Mouse (Mus musculus) Patski (cell line): ENCODE measurements around the gene Sla2. TPM values are rescaled to one million over a fixed set of nuclear protein-coding genes. Genes with fewer than 3 reads are reported as not detected.
"Not testable (repeated sequence)": the region's sequence is repeated elsewhere in the genome, so short reads cannot be mapped to it uniquely, and the experiment has no call there.

Source experiments
- ATAC-seq: fragments of 100-300 bp; one replicate; pipeline ENCODE4 v1.8.0; 2021
- CTCF ChIA-PET: fragments of 350-600 bp; sonication (Branson Sonifier 250); formaldehyde crosslinking; loops from one replicate; lab custom pipeline; 2022; ENCODE audit warnings: inconsistent platforms; lab: Charles Lee
- POLR2A ChIA-PET: fragments of 350-600 bp; sonication (Branson Sonifier 250); formaldehyde crosslinking; loops from one replicate; lab custom pipeline; 2022; ENCODE audit warnings: antibody characterized with exemption, inconsistent platforms; lab: Charles Lee
- DNase-seq: peaks from one replicate; pipeline ENCODE4 v3.0.0-alpha.2; 2011; ENCODE audit warnings: low read depth, low spot score
- H3K27me3 ChIP-seq: fragments of 371-371 bp; one replicate; pipeline ENCODE4 v1.5.1; 2021
- CTCF ChIP-seq: fragments of 100-300 bp; IDR thresholded peaks from one replicate; pipeline ENCODE4 v1.5.1; 2021
- in situ Hi-C: fragments of 300-500 bp; cut with MboI; formaldehyde crosslinking; loops from 3 replicates; pipeline ENCODE4 v1.11.1; 2018; ENCODE audit warnings: low pct_unique_long_range_greater_than_20kb, mixed read lengths
- polyA plus RNA-seq: library from polyadenylated mRNA; unstranded; gene quantifications from one replicate; pipeline ENCODE4 v1.2.3, GENCODE M21; 2021

Gene Sla2
- polyA plus RNA-seq = 0.09 TPM

GRCm38 (mm10) chr2:156887017-156887416 is at the start of gene Sla2:
Gene Sla2, minus strand, starts transcription at chr2:156887192.
- no peak for TF ChIP-seq CTCF
- POLR2A ChIA-PET = no interaction called here
- CTCF ChIA-PET = interaction anchor here (0.9 to 1.1 kb wide), 2 partner anchors 18 to 109 kb away, joined by 3 read pairs; no protein-coding TSS in a partner anchor
- DNase-seq = no peak
- ATAC-seq = no peak
- no peaks in the 10 kb centered on the region for H3K27me3 ChIP-seq
- in situ Hi-C loops = no loop called here

GRCm38 (mm10) chr2:156935005-156935404 is 48.0 kb upstream of the Sla2 start:
- DNase-seq (no peak), ATAC-seq (no peak)
- in situ Hi-C loops = no loop called here
- CTCF ChIA-PET = no interaction called here
- POLR2A ChIA-PET = no interaction called here
- TF ChIP-seq CTCF = no peak
- H3K27me3 ChIP-seq = no peaks in the 10 kb centered on the region

- DNase-seq = no peak
- no peaks in the 10 kb centered on the region for H3K27me3 ChIP-seq
- TF ChIP-seq CTCF = no peak
- ATAC-seq = no peak
- in situ Hi-C loops = no loop called here
- ChIA-PET CTCF (no interaction called here), POLR2A (interaction anchor here (0.6 kb wide), 1 partner anchor 138 kb away, joined by 3 read pairs; no protein-coding TSS in a partner anchor)
These were observed 46.4 kb upstream of the Sla2 start for GRCm38 (mm10) chr2:156933426-156933825.

GRCm38 (mm10) chr2:156931421-156931820 is 44.4 kb upstream of the Sla2 start:
- TF ChIP-seq CTCF = no peak
- DNase-seq (no peak), ATAC-seq (no peak)
- ChIA-PET CTCF (no interaction called here), POLR2A (no interaction called here)
- in situ Hi-C loops = no loop called here
- no peaks in the 10 kb centered on the region for H3K27me3 ChIP-seq

GRCm38 (mm10) chr2:156930549-156930948 is 43.6 kb upstream of the Sla2 start:
- in situ Hi-C loops = no loop called here
- ChIA-PET CTCF (no interaction called here), POLR2A (no interaction called here)
- DNase-seq (no peak), ATAC-seq (no peak)
- no peak for TF ChIP-seq CTCF
- no peaks in the 10 kb centered on the region for H3K27me3 ChIP-seq

- ATAC-seq (no peak), DNase-seq (no peak)
- TF ChIP-seq CTCF = no peak
- in situ Hi-C loops = no loop called here
- no peaks in the 10 kb centered on the region for H3K27me3 ChIP-seq
- CTCF ChIA-PET = no interaction called here
- POLR2A ChIA-PET = no interaction called here
These were observed 42.6 kb upstream of the Sla2 start for GRCm38 (mm10) chr2:156929519-156930120.

GRCm38 (mm10) chr2:156928606-156929005 is 41.6 kb upstream of the Sla2 start:
- no peaks in the 10 kb centered on the region for H3K27me3 ChIP-seq
- no peak for TF ChIP-seq CTCF
- ChIA-PET CTCF (no interaction called here), POLR2A (no interaction called here)
- DNase-seq (no peak), ATAC-seq (no peak)
- in situ Hi-C loops = no loop called here

GRCm38 (mm10) chr2:156927663-156928062 is 40.7 kb upstream of the Sla2 start:
- H3K27me3 ChIP-seq = no peaks in the 10 kb centered on the region
- in situ Hi-C loops = no loop called here
- no peak for TF ChIP-seq CTCF
- CTCF ChIA-PET = no interaction called here
- POLR2A ChIA-PET = no interaction called here
- DNase-seq = no peak
- no peak for ATAC-seq

GRCm38 (mm10) chr2:156925611-156926010 is 38.6 kb upstream of the Sla2 start:
- POLR2A ChIA-PET, H3K27me3 ChIP-seq, DNase-seq, CTCF ChIA-PET, ATAC-seq, in situ Hi-C loops: not testable (repeated sequence)

- CTCF ChIA-PET, in situ Hi-C loops, DNase-seq, H3K27me3 ChIP-seq, ATAC-seq, POLR2A ChIA-PET: not testable (repeated sequence)
These were observed 38.1 kb upstream of the Sla2 start for GRCm38 (mm10) chr2:156925075-156925474.

- CTCF ChIA-PET = no interaction called here
- in situ Hi-C loops = no loop called here
- DNase-seq = no peak
- TF ChIP-seq CTCF = no peak
- no peak for ATAC-seq
- POLR2A ChIA-PET = no interaction called here
- H3K27me3 ChIP-seq = no peaks in the 10 kb centered on the region
These were observed 37.4 kb upstream of the Sla2 start for GRCm38 (mm10) chr2:156924210-156924898.
